Mouse (Mus musculus): ENCODE results near the gene Prodh2. TPM values are rescaled to one million over a fixed set of nuclear protein-coding genes. Genes with fewer than 3 reads are reported as not detected.
"Not testable (repeated sequence)": the region's sequence is repeated elsewhere in the genome, so short reads cannot be mapped to it uniquely, and the experiment has no call there.

Prodh2 gene
- total RNA-seq, 2 experiments from 2014 or later, result not detected

DNA sequence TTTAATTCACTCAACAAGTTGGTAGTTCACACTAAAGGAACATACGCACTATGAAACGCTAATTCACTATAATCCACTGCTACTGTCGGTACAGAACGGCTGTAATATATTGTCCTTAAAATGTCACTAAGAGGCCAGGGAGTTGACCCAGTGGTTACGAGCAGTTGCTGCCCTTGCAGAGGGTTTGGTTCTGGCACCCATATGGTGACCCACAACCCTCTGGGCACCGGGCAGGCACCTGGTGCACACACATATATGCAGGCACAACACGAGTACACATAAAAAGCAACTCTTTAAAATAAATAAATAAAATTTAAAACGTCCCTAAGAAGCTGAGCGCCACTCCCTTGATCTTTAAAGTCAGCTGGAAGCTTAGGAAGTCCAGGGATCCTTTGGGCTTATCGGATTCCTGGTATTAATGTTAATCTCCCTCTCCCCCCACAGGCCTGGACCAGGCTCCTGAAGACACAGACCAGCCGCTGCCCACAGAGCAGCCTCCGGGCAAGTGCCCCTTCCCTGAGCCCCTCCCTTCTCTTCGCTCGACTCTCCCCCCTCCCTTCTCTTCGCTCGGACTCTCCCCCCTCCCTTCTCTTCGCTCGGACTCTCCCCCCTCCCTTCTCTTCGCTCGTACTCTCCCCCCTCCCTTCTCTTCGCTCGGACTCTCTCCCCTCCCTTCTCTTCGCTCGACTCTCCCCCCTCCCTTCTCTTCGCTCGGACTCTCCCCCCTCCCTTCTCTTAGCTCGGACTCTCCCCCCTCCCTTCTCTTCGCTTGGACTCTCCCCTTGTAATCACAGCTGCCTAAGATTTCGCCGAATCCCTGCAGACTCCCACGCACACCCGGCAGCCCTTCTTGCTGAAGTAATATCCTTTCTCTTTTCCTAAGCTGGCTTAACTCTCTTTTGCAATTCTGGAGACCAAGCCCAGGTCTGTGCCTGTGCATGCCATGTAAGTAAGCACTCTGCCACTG is 15.7 kb upstream of the Prodh2 start:
- no peak for ATAC-seq (ENCODE audit: poor library complexity, severe bottlenecking)

DNA sequence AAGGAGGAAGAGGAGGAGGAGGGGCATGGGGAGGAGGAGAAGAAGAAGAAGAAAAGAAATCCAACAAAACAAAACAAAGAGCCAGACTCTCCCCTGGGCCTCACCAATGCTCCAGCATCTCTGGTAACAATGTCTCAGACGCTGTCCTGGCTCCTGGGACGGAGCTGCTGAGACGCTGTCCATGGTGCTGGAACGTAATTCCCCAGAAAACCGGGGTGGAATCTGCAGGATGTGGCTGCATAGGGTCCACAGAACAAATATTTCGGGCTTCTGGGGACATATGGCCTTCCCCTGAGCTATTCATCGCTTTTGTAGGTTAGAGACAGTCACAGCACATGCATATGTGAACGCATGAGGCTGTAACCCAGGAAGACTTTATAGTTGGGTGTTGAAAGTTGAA is 9.2 kb upstream of the Prodh2 start:
- no peak for ATAC-seq (ENCODE audit: poor library complexity, severe bottlenecking)

- no peak; the same call in 1 of the 2 replicates for ATAC-seq (ENCODE audit: poor library complexity, severe bottlenecking)
These were observed 3.0 kb upstream of the Prodh2 start for GRCm38 (mm10) chr7:30490251-30490956.

- ATAC-seq (ENCODE audit: poor library complexity, severe bottlenecking), result no peak
These were observed 2.5 kb upstream of the Prodh2 start for GRCm38 (mm10) chr7:30490957-30491307.

GRCm38 (mm10) chr7:30492765-30493164 is 657 bp upstream of the Prodh2 start:
- peak; percentile 75 for ATAC-seq (ENCODE audit: poor library complexity, severe bottlenecking)

- ATAC-seq (ENCODE audit: poor library complexity, severe bottlenecking), result not testable (repeated sequence)
These were observed 2.2 kb downstream of the Prodh2 start for GRCm38 (mm10) chr7:30495506-30496042.

- ATAC-seq (ENCODE audit: poor library complexity, severe bottlenecking), result not testable (repeated sequence)
These were observed 7.7 kb downstream of the Prodh2 start for GRCm38 (mm10) chr7:30501159-30501558.

DNA sequence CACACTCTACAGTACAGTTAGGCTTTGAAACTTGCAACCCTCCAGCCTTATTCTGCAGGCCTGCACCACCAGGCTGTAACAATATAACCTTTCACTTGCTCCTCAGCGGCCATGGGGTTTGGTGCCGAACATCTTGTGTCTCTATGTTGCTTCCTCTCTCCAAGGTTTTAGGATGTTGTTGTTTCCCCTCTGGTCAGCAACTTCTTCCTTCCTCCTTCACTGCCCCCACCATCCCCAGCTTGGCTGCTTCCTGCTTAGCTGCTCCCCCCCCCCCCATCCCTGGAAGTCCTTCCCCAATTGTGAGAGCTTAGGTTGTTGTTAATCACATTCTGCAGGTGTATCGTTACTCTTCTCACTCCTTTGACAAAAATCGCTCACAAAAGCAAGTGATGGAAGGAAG is 14.6 kb downstream of the Prodh2 start:
- no peak for ATAC-seq (ENCODE audit: poor library complexity, severe bottlenecking)

DNA sequence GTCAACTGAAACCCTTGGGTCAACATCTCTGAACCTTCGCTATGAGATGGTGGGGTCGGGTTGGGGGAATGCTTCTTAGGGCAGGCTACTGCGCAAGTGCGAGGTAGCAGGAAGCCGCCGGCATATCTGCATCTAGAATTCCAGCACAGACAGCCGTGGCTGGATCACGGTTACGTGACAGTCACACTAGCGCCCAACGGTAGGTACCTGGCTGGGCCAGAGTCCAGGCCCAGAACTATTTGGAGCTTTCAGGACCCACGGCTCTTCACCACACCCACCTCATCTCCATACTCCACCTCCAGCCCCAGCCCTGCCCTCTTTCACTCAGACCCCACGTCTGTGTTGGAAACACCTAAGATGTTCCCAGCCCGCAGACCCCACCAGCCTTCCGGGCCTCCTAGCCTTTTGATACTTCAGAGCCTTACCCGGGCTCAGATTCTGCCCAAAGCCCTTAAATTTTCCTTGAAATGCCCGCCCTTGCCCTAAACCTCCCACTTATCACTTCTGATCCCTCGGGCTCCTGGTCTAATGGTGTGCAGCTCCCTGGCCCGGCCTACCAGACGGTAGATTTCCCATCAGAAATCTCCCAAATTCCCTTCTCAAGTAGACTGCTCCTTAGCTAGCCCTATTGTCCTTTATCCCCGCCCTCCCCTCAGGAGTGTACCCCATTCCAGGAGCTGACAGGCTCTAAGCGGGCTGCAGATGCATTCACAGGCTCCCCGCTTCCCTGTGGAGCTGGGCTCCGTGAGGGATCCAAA is 21.8 kb downstream of the Prodh2 start:
- ATAC-seq (ENCODE audit: poor library complexity, severe bottlenecking), result no peak

DNA sequence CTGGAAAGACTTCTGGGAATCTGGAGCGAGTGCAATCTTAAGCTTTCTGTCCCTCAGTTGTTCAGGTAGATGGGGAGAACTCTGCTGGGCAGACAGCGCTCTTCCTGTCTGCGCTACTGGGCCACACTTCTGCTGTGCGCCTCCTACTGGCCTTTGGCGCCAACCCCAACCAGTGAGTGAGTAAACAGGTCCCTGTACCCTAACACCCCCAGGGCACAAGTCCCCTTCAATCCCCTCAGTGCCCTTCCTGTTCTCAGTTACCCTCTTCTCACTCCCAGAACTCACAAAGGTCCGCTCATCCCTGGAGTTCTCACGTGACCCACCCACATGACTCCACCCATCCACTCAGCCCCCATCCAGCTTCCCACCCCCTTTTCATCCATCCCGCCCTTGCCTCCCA is 24.9 kb downstream of the Prodh2 start:
- ATAC-seq (ENCODE audit: poor library complexity, severe bottlenecking), result no peak

- no peak for ATAC-seq (ENCODE audit: poor library complexity, severe bottlenecking)
These were observed 27.0 kb downstream of the Prodh2 start for GRCm38 (mm10) chr7:30520396-30520795.

DNA sequence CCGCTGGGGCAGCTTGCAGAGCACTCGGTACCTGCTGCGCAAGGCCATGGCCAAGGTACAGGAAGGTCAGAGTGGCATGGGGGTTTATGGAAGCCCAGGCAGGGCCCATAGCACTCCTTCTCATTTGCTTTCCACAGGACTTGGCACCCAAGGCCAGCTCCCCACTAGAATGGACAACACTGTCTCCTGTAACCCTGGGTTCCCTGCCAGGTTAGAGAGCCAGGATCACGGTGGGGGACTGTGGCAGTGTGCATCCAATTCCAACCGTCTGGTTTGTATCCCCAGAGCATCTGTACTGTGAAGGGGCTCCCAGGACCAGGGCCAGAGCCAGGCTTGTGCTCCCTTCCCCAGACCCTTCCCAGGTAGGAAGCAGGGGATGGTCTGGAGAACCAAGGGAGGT is 27.4 kb downstream of the Prodh2 start:
- no peak for ATAC-seq (ENCODE audit: poor library complexity, severe bottlenecking)

DNA sequence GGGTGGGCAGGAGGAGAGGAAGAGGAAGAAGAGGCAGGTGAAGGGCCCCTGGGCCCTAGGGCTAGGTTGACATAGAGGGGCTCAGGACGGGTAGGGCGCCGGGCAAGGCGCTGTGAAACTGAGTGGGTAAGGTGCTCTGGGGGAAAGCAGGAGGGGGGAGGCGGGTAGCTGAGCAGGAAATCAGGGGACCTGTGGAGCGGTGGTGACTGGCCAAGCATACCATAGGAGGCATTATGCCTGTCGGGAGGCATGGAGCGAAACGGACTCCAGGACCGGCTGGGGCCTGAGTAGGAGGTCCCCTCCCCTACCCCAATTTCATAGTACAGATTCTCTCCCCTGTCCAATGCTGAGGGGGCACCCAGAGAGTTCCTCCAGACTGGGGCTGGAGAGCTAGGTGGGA is 29.4 kb downstream of the Prodh2 start:
- no peak for ATAC-seq (ENCODE audit: poor library complexity, severe bottlenecking)

- ATAC-seq (ENCODE audit: poor library complexity, severe bottlenecking), result no peak
These were observed 31.1 kb downstream of the Prodh2 start for GRCm38 (mm10) chr7:30524487-30524886.

DNA sequence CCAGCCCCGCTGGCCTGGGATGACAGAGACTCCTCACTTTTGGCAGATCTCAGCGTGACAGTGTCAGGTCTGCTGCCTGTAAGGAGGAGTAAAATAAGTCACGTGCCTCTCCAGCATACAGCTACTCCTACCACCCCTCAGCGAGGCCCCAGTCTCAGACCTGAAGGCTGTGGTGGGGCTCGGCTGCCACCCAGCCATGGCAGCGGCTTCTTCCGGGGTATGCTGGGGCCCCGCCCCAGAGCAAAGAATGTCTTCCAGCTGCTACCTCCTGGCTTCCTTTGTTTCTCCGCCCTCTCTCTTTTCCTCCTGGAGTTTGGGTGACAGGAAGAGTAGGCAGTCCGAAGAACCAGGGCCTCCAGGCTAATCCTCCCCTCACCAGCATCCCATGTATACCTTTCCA is 32.5 kb downstream of the Prodh2 start:
- ATAC-seq (ENCODE audit: poor library complexity, severe bottlenecking), result no peak

DNA sequence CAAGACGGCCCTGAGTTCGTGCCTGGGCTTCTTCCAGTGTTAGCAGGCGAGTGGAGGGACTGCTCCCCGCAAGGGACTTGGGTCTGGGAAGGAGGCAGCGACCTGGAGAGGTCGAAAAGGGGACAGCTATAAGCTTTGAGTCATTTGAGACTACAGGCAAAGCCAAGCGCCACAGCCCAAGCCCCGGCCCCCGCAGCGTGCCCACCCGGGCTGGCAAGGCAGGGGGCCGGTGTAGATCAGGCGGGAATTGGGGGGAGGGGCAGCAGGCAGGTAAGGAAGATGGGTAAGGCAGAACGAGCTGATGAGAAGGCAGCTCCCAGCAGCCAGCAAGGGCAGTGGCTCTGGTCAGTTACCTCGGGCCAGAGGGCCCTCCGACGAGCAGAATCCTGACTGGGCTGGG is 33.0 kb downstream of the Prodh2 start:
- ATAC-seq (ENCODE audit: poor library complexity, severe bottlenecking), result no peak

GRCm38 (mm10) chr7:30526981-30527380 is 33.6 kb downstream of the Prodh2 start:
- ATAC-seq (ENCODE audit: poor library complexity, severe bottlenecking), result no peak

- no peak for ATAC-seq (ENCODE audit: poor library complexity, severe bottlenecking)
These were observed 37.9 kb downstream of the Prodh2 start for GRCm38 (mm10) chr7:30531291-30531815.

GRCm38 (mm10) chr7:30532931-30533330 is 39.5 kb downstream of the Prodh2 start:
- ATAC-seq (ENCODE audit: poor library complexity, severe bottlenecking), result no peak

DNA sequence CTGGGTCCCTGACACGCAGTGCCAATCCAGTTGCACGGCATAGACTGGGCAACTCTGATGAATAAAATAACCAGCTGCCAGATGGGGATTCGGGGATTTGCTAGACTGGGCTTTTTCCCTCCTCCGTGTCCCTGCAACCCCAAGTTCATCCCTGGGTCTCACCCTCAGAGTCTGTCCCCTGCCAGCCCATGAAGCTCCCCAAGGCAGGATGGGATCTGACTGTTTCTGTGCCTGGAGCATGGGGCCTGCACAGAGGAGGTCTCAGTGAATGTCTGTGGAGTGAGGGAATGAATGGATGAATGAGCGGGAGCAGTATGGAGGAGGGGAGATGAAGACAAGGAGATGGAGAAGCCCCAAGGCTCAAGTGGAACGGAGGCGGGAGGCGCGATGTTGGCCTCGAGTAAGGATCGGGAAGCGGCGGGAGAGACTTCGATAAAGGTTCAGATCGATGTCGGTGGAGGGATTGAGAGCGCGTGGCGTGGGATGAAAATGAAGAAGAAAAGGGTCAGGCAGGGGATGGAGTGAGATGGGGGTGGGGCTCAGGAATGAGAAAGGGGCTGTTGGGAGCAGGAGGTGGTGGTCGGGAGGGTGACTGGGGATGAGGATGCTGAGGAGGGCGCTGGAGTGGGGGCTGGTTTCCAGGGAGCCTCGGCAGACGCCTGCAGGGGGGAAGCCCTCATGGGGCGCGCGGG is 40.7 kb downstream of the Prodh2 start:
- ATAC-seq (ENCODE audit: poor library complexity, severe bottlenecking), result no peak

All from megakaryocyte, adult 5-6 weeks (primary cell).